Mouse (Mus musculus) small intestine, adult 2 months (tissue): ENCODE data around the gene Sh2d1b2.

Source experiments
- CTCF ChIP-seq: fragments of 200-500 bp; IDR thresholded peaks from 2 replicates; pipeline ENCODE4 v1.5.1; 2012; ENCODE audit warnings: low read depth, mild to moderate bottlenecking, control low read depth, inconsistent platforms, low read length, moderate library complexity, mixed read lengths; ENCODE audit not compliant: insufficient replicate concordance, insufficient read length; ENCODE audit errors: extremely low read depth
- POLR2A ChIP-seq: fragments of 200-500 bp; IDR thresholded peaks from 2 replicates; pipeline ENCODE4 v1.6.1; 2012; ENCODE audit warnings: low read depth, mild to moderate bottlenecking, control low read depth, inconsistent platforms, low read length, moderate library complexity

GRCm38 (mm10) chr1:170277016-170277415 lies 44.5 kb downstream of the Sh2d1b2 start, which contains the start of gene Sh2d1b1:
- no peak for TF ChIP-seq CTCF
- no peak for TF ChIP-seq POLR2A
